Mouse (Mus musculus): Measurements from ENCODE around the gene Loxl3. TPM values are rescaled to one million over a fixed set of nuclear protein-coding genes. Genes with fewer than 3 reads are reported as not detected.

The Loxl3 gene
- polyA plus RNA-seq, 1 experiment: 0.63 TPM

- Histone ChIP-seq H3K4me1 (ENCODE audit: control insufficient read depth, insufficient read depth, insufficient read length, low read length) (peaks cover 3% of the 10 kb centered on the region; the same call in 1 of the 2 replicates), H3K27ac (replicated peaks; ENCODE audit: low read depth, low read length) (peak overlapping the region; percentile 98), H3K4me3 (ENCODE audit: insufficient read depth, low read depth, low read length) (peak overlapping the region; percentile 90)
Measured at GRCm38 (mm10) chr6:83078324-83078858, 44.4 kb downstream of the Loxl3 start.

- Histone ChIP-seq H3K4me1 (ENCODE audit: control insufficient read depth, insufficient read depth, insufficient read length, low read length) (peaks cover 3% of the 10 kb centered on the region; the same call in 1 of the 2 replicates), H3K4me3 (ENCODE audit: insufficient read depth, low read depth, low read length) (no peak overlapping the region), H3K27ac (replicated peaks; ENCODE audit: low read depth, low read length) (no peak overlapping the region)
Measured at GRCm38 (mm10) chr6:83080210-83080609, 46.2 kb downstream of the Loxl3 start.

GRCm38 (mm10) chr6:83083497-83083896 lies 49.5 kb downstream of the Loxl3 start:
- Histone ChIP-seq H3K4me3 (ENCODE audit: insufficient read depth, low read depth, low read length) (no peak overlapping the region), H3K4me1 (ENCODE audit: control insufficient read depth, insufficient read depth, insufficient read length, low read length) (no peaks in the 10 kb centered on the region)

DNA sequence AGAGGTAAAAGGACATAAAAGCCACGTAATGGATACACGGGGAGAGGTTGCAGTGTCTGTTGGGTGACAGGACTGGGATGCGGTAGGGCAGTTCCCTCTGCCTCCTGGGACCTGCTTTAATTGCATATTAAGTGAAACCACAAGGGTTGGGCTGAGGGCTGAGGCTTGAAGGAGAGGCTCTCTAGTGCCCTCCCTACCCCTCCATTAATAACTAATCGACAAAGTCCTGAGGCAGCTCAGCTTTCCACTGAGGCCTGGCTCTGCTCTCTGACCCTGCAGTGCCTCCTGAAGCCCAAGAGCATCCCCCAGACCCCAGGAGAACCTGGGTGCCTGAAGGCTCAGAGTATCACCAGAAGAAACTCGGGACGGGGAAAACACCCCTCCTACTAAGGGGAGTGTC lies 50.5 kb downstream of the Loxl3 start:
- H3K4me1 ChIP-seq (ENCODE audit: control insufficient read depth, insufficient read depth, insufficient read length, low read length): no peaks in the 10 kb centered on the region
- no peak overlapping the region for H3K27ac ChIP-seq (replicated peaks; ENCODE audit: low read depth, low read length)
- H3K4me3 ChIP-seq (ENCODE audit: insufficient read depth, low read depth, low read length): no peak overlapping the region

More at GRCm38 (mm10) chr6:83083497-83083896, 49.5 kb downstream of the Loxl3 start:
- no peak overlapping the region for H3K27ac ChIP-seq (replicated peaks; ENCODE audit: low read depth, low read length)

GRCm38 (mm10) chr6:83086121-83087035 lies 52.4 kb downstream of the Loxl3 start, which contains the start of gene Lbx2:
Lbx2 (plus strand) TSS chr6:83086367.
- Histone ChIP-seq H3K27ac (replicated peaks; ENCODE audit: low read depth, low read length) (peak within 1 kb of the TSS; percentile 81), H3K4me3 (ENCODE audit: insufficient read depth, low read depth, low read length) (peak within 1 kb of the TSS; percentile 60), H3K4me1 (ENCODE audit: control insufficient read depth, insufficient read depth, insufficient read length, low read length) (no peaks in the 10 kb centered on the region)

- Histone ChIP-seq H3K4me3 (ENCODE audit: insufficient read depth, low read depth, low read length) (peak overlapping the region; percentile 60), H3K4me1 (ENCODE audit: control insufficient read depth, insufficient read depth, insufficient read length, low read length) (no peaks in the 10 kb centered on the region), H3K27ac (replicated peaks; ENCODE audit: low read depth, low read length) (peak overlapping the region; percentile 81)
Measured at GRCm38 (mm10) chr6:83087205-83087925, 53.4 kb downstream of the Loxl3 start.

- Histone ChIP-seq H3K4me3 (ENCODE audit: insufficient read depth, low read depth, low read length) (peak overlapping the region; percentile 60), H3K4me1 (ENCODE audit: control insufficient read depth, insufficient read depth, insufficient read length, low read length) (peaks cover 2% of the 10 kb centered on the region; the same call in 1 of the 2 replicates), H3K27ac (replicated peaks; ENCODE audit: low read depth, low read length) (no peak overlapping the region)
Measured at GRCm38 (mm10) chr6:83087926-83088260, 53.9 kb downstream of the Loxl3 start.

DNA sequence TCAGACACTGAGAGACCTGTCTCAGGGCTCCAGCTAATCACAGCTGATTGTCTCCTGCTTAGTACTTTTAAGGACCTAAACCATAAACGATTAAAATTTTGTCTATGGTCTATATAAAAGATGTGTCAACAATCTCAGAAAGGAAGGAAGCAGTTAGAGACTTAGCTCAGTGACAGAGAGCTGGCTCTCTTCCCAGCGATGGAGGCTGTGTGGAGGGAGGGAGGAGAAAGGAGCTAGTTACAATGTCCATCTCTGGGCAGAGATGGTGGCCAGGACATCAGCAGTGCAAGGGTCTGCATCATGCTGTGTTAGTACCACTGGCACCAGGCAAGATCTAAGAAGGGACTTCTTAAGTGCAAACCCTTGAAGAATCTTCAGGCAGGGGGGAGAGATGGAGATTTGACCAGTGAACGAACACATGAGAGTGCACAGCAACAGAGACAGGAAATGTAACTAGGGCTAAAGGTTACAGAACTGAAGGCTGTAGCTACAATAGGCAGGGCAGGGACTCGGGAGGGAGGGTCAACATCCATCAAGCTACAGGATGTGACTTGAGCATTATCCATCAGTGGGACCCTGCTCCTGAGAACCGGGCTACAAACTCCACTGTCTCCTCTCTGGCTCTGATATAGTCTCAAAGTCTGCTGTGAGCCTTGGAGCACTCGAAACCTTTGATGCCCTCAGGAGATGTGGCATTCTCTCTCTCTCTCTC lies 58.6 kb downstream of the Loxl3 start:
- no peak overlapping the region for H3K4me3 ChIP-seq (ENCODE audit: insufficient read depth, low read depth, low read length)
- H3K27ac ChIP-seq (replicated peaks; ENCODE audit: low read depth, low read length): peak overlapping the region; percentile 30; the same call in 1 of the 2 replicates
- peaks cover 2% of the 10 kb centered on the region; the same call in 1 of the 2 replicates for H3K4me1 ChIP-seq (ENCODE audit: control insufficient read depth, insufficient read depth, insufficient read length, low read length)

DNA sequence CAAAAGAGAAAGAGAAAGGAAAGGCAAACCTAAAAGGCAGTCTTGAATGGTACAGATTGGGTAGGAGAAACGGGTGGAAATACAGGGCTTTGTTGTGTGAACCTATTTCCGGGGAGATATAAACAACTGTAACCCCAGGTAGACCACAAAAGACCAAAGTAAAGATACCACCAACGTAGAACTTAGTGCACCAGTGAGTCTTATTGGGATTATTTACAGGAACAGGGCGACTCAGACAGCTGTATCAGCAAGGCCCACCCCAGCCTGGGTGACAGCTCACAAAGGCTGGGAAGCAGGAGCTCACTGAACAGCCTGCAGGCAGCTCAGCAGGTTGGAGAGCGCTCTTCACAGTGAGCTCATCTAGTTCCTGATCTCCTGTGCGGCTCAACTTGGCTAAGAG lies 62.0 kb downstream of the Loxl3 start:
- Histone ChIP-seq H3K27ac (replicated peaks; ENCODE audit: low read depth, low read length) (no peak overlapping the region), H3K4me3 (ENCODE audit: insufficient read depth, low read depth, low read length) (no peak overlapping the region)

DNA sequence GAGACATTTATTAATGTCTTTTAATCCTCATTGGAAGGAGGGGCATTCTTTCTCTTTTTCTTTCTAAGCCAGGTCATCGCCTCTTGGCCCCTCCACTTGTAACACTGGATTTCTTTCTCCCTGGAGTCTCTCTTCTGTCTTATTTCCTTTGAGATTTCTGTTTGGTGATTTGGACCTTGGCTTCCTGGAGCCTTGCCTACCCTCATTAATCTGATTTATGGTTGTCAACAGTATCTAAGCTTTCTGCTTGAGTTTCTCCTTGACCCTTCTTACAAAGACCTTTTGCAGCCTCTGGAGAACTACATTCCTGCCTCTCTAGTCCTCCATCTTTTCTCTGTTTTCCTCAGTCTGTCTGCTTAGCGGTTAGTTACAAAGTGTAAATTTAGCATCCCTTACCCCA lies 64.4 kb downstream of the Loxl3 start:
- H3K4me3 ChIP-seq (ENCODE audit: insufficient read depth, low read depth, low read length): no peak overlapping the region
- no peak overlapping the region for H3K27ac ChIP-seq (replicated peaks; ENCODE audit: low read depth, low read length)
- H3K4me1 ChIP-seq (ENCODE audit: control insufficient read depth, insufficient read depth, insufficient read length, low read length): peaks cover 6% of the 10 kb centered on the region

More for the DNA sequence above, 62.0 kb downstream of the Loxl3 start:
- H3K4me1 ChIP-seq (ENCODE audit: control insufficient read depth, insufficient read depth, insufficient read length, low read length): peaks cover 2% of the 10 kb centered on the region; the same call in 1 of the 2 replicates

DNA sequence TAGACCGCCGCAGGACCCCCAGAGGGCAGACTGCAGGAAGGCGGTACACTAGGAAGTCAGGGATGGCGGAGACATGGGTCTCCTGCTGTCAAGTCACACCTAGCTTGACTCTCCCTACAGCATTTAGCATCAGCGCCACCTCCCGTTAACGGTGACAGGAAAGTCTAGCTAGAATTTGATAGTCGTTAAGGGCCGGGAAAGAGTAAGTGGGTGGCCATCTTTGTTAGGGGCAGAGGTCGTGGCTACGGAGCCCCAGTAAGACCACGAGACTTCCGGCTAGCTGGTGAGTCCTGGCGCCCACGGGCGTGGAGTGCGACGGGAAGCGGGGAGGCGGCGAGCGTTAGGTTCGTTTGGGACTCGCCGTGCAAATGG lies 67.3 kb downstream of the Loxl3 start, which contains the start of the genes Ccdc142 and Gm42688:
Gene Ccdc142 (plus strand): TSS at position 286 of the 372 bp plus-strand sequence.
Gene Gm42688 (plus strand): TSS at position 302 of the 372 bp plus-strand sequence.
- Histone ChIP-seq H3K27ac (replicated peaks; ENCODE audit: low read depth, low read length) (peak within 1 kb of the TSS; percentile 42), H3K4me1 (ENCODE audit: control insufficient read depth, insufficient read depth, insufficient read length, low read length) (peaks cover 6% of the 10 kb centered on the region), H3K4me3 (ENCODE audit: insufficient read depth, low read depth, low read length) (peak within 1 kb of the TSS; percentile 76)

DNA sequence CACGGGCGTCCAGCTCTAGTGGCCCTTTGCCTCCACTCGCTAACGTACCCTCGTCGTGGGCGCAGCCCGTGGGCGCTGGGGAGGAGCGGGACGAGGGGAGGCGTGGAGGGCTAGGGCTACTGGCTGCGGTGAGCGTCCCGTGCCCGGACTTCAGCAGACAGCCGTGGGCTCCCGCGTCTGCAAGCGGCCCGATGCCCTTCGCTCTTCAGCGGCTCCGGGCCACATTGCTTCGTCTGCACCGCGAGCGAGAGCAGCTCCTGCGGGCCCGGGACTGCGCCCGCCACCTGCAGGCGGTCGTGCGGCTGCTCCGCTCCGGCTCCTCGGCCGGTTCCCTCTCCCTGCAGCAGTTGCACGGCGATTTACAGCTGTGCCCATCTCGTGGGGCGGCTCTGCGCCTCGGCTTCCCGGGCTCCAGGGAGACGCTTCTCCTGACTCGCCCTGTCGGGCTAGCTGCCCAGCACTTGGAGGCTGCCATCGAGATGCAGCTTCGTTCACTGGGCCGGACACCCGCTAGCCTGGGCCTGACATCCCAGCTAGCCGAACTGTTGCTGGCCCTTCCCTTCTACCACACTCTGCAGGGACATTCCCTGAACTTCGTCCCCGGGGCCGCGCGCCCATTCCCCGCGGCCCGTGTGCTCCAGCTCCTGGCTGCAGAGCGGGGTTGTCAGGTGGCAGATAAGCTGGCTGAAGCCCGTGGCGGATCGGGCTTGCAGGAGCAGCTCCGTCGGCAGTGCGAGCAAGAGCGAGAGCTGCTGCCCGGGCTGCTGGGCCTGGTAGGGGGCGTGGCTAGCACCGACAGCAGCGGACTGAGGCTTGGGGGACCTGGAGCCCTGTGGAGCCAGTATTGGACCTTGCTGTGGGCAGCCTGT lies 67.9 kb downstream of the Loxl3 start:
- Histone ChIP-seq H3K27ac (replicated peaks; ENCODE audit: low read depth, low read length) (peak overlapping the region; percentile 42), H3K4me3 (ENCODE audit: insufficient read depth, low read depth, low read length) (peak overlapping the region; percentile 76), H3K4me1 (ENCODE audit: control insufficient read depth, insufficient read depth, insufficient read length, low read length) (peaks cover 6% of the 10 kb centered on the region)
